Mouse (Mus musculus) liver, embryonic 12.5 days (tissue): ENCODE measurements at regions not wholly inside any gene's neighbourhood (a gene's known extent, or its start where the extent isn't known, plus 50 kb on each side); places are given as distances from the start of the nearest gene placed in this dataset.

Experiments used
- ATAC-seq: fragments of 200-750 bp; cut with Nextera tagmentation; 2 replicates; pipeline ENCODE4 v1.8.0; 2017; ENCODE audit warnings: moderate number of reproducible peaks, mild to moderate bottlenecking, moderate library complexity
- H3K27ac ChIP-seq: fragments of 300-500 bp; sonication (generic); 2 replicates; pipeline ENCODE4 v1.5.1; 2016; ENCODE audit warnings: mild to moderate bottlenecking
- H3K27me3 ChIP-seq: fragments of 300-500 bp; sonication (generic); replicated peaks from 2 replicates; pipeline ENCODE4 v1.6.1; 2016; ENCODE audit warnings: mild to moderate bottlenecking, moderate library complexity
- H3K36me3 ChIP-seq: fragments of 300-500 bp; sonication (generic); 2 replicates; pipeline ENCODE4 v1.6.1; 2016; ENCODE audit warnings: mild to moderate bottlenecking, moderate library complexity
- H3K4me1 ChIP-seq: fragments of 300-500 bp; sonication (generic); 2 replicates; pipeline ENCODE4 v1.6.1; 2016
- H3K4me2 ChIP-seq: fragments of 300-500 bp; sonication (generic); 2 replicates; pipeline ENCODE4 v1.6.1; 2016; ENCODE audit warnings: mild to moderate bottlenecking, moderate library complexity
- H3K4me3 ChIP-seq: fragments of 300-500 bp; sonication (generic); 2 replicates; pipeline ENCODE4 v1.5.1; 2016; ENCODE audit warnings: mild to moderate bottlenecking, moderate library complexity
- H3K9ac ChIP-seq: fragments of 300-500 bp; sonication (generic); 2 replicates; pipeline ENCODE4 v1.6.1; 2016; ENCODE audit warnings: mild to moderate bottlenecking, moderate library complexity
- H3K9me3 ChIP-seq: fragments of 300-500 bp; sonication (generic); replicated peaks from 2 replicates; pipeline ENCODE4 v1.6.1; 2016; ENCODE audit warnings: mild to moderate bottlenecking, moderate library complexity
- WGBS: fragments of 180-500 bp; shearing (Covaris S2); methylation state at CpG from one replicate; pipeline ENCODE4 v1.1.7; 2016; ENCODE audit not compliant: insufficient replicate concordance; 5-methylcytosine and 5-hydroxymethylcytosine counted together

DNA sequence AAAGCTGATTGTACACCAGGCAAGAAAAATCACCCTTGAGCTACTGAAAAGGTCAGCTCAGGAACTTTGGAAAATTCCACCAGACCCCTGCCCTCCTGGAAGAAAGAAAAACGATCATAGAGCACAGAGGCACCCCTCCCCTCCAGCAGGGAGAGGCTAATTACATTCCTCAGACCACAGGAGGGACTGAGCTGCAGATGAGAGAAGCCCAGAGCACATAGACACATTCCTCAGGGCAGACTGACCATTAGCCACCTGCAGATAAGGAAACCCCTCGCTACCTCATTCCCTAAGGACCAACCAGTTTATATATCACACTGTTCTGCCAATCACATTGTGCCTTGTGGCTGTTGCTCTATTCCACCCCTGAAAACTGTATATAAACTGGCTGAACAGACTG, 230.3 kb downstream of the Parp8 start:
- H3K27me3 ChIP-seq = no peaks in the 10 kb centered on the region
- H3K4me3 ChIP-seq = no peak overlapping the region
- H3K36me3 ChIP-seq = no peaks in the 10 kb centered on the region
- no peaks in the 10 kb centered on the region for H3K4me1 ChIP-seq
- WGBS = 29% methylated on average over 2 of the region's 2 CpGs
- no peak overlapping the region for H3K4me2 ChIP-seq
- no peak for ATAC-seq
- H3K9ac ChIP-seq = no peak overlapping the region
- no peak overlapping the region for H3K27ac ChIP-seq
- no peaks in the 10 kb centered on the region for H3K9me3 ChIP-seq

DNA sequence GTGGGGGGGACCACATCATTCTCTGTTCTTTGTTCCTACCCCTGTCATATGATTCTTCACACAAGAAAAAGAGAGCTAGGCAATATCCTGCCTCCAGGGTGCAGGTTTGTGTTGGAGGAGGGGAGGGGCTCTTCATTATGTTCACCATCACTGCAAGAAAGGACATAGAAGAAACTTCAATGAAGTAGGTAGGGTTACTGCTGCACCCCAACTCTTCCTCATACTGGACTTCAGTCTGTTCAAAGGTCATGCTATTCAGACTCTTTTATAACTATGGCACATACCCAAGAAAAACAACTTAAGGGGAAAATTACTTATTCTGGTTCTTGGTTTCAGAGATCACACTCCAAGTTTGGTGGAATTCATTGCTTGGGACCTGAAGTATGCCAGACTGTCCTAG, 243.7 kb downstream of the Parp8 start:
- H3K4me3 ChIP-seq = no peak overlapping the region
- no peak overlapping the region for H3K9ac ChIP-seq
- H3K4me2 ChIP-seq = no peak overlapping the region
- H3K27me3 ChIP-seq = no peaks in the 10 kb centered on the region
- H3K4me1 ChIP-seq = no peaks in the 10 kb centered on the region
- no peaks in the 10 kb centered on the region for H3K36me3 ChIP-seq
- ATAC-seq = no peak
- H3K9me3 ChIP-seq = no peaks in the 10 kb centered on the region
- H3K27ac ChIP-seq = no peak overlapping the region

- no peak for ATAC-seq
- Histone ChIP-seq H3K4me2 (no peak overlapping the region), H3K9me3 (no peaks in the 10 kb centered on the region), H3K4me1 (no peaks in the 10 kb centered on the region), H3K9ac (no peak overlapping the region), H3K27ac (no peak overlapping the region), H3K27me3 (no peaks in the 10 kb centered on the region), H3K4me3 (no peak overlapping the region), H3K36me3 (no peaks in the 10 kb centered on the region)
- WGBS = 70% methylated on average over 3 of the region's 3 CpGs
Observed at GRCm38 (mm10) chr13:116765491-116765890, 259.8 kb downstream of the Parp8 start.

DNA sequence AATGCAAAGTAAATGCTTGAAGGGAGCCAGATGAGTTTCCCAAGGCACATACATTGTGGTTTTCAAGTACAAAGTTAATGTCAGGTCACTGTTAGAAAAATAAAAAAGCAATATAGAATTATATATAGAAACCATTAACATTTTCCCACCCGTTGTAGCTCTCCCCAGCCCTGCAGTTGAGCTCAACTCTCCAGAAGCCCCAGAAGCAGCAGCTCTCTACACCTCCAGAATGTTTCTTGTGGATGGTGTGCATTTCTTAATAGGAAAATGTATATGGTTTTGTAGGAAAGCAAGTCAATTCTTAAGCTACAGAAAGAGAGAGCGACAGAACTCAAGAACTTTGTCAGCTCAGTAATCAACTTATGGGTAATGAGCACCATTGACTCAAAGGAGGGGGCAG, 265.4 kb downstream of the Parp8 start:
- Histone ChIP-seq H3K36me3 (no peaks in the 10 kb centered on the region), H3K27me3 (no peaks in the 10 kb centered on the region), H3K9me3 (no peaks in the 10 kb centered on the region), H3K4me2 (no peak overlapping the region), H3K9ac (no peak overlapping the region), H3K27ac (no peak overlapping the region), H3K4me3 (no peak overlapping the region), H3K4me1 (no peaks in the 10 kb centered on the region)
- WGBS = 72% methylated on average over 2 of the region's 2 CpGs
- no peak for ATAC-seq

DNA sequence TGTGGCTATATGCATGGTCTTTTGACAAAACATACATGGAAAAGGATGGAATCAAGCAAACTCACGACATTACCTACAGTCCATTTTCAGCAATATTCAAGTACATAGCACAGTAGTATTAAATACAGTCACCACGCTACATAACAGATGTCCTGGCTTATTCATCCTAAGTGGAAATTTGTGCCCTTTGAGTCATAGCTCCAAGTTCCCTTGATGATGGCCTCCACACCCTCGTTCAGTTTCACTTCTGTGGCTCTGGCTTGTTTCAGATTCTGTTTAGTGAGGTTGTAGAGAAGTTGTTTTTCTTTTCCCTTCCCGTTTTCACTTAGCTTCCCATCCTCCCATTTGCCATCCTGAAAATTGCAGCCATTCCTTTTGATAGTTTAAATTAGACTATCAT, 284.5 kb downstream of the Parp8 start:
- H3K27ac ChIP-seq = no peak overlapping the region
- H3K36me3 ChIP-seq = no peaks in the 10 kb centered on the region
- ATAC-seq = no peak
- no peaks in the 10 kb centered on the region for H3K9me3 ChIP-seq
- WGBS = 50% methylated on average over 4 of the region's 4 CpGs
- no peaks in the 10 kb centered on the region for H3K27me3 ChIP-seq
- H3K4me1 ChIP-seq = no peaks in the 10 kb centered on the region
- H3K4me3 ChIP-seq = no peak overlapping the region
- H3K9ac ChIP-seq = no peak overlapping the region
- H3K4me2 ChIP-seq = no peak overlapping the region

DNA sequence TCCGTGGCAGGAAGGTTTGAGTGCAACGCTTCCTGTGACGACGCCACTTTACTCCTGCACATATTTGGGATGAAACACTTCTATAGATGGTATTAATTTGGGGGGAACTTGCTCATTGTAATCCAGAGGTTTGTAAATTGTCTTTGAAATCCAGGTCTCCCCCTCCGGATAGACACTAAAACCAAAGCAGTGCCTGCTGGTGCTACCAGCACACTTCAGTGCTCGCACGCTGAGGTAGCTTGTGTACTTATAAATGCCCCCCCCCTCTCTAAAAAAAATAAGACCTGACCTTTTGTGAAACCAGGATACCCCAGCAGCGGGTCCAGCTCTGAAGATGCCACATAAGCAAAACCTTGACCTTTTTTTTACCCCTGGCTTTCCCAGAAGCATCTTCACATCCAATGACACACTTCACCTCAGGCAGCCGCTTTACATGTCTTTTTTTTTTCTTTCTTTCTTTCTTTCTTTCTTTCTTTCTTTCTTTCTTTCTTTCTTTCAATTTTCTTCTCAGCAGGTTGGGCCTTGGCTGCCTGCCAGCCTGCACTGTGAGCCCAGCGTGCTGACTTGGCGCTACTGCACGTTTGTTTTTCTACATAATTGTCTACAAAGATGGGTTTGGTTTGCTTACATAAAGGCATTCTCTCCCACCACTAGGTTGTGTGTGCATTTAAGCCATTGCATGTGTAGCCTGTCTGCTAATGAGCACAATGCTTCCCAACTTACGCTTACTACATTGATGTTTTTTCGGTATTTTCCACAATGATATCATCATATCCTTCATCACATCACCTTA, 301.8 kb downstream of the Parp8 start:
- Histone ChIP-seq H3K36me3 (no peaks in the 10 kb centered on the region), H3K4me3 (no peak overlapping the region), H3K9me3 (no peaks in the 10 kb centered on the region), H3K27me3 (no peaks in the 10 kb centered on the region), H3K4me2 (no peak overlapping the region), H3K9ac (no peak overlapping the region), H3K4me1 (no peaks in the 10 kb centered on the region), H3K27ac (no peak overlapping the region)
- 75% methylated on average over 14 of the region's 14 CpGs for WGBS
- ATAC-seq = no peak

DNA sequence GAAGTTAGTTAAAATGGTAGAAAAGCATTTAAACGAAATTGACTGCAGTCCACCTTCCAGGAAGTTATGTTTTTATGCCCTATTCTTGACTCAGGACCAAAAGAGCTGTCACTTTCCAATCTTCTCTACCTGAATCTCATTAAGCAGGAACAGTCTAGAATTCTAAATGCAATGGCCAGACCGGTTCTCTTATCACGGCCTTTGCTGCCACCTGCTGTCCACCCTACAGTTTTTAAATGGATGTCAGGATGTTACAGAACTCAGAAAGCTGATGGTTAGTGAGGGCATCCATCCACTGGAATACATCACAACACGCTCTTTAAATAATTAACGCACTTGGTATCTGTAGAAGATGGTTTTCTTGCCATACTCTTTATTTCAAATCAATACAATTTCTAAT, 310.5 kb downstream of the Parp8 start:
- Histone ChIP-seq H3K9me3 (no peaks in the 10 kb centered on the region), H3K9ac (no peak overlapping the region), H3K4me3 (no peak overlapping the region), H3K36me3 (no peaks in the 10 kb centered on the region), H3K27me3 (peaks cover 24% of the 10 kb centered on the region), H3K27ac (no peak overlapping the region), H3K4me1 (no peaks in the 10 kb centered on the region), H3K4me2 (no peak overlapping the region)
- ATAC-seq = no peak
- WGBS = 17% methylated on average over 5 of the region's 5 CpGs

GRCm38 (mm10) chr13:116711866-116712593, 313.3 kb downstream of the Parp8 start:
- under 1% methylated on average over 24 of the region's 24 CpGs for WGBS
- Histone ChIP-seq H3K27me3 (peaks cover 52% of the 10 kb centered on the region), H3K4me1 (no peaks in the 10 kb centered on the region), H3K9ac (no peak overlapping the region), H3K9me3 (no peaks in the 10 kb centered on the region), H3K4me2 (peak overlapping the region; percentile 61), H3K36me3 (no peaks in the 10 kb centered on the region), H3K27ac (no peak overlapping the region), H3K4me3 (peak overlapping the region; percentile 33)
- ATAC-seq = peak; percentile 44; the same call in 1 of the 2 replicates

GRCm38 (mm10) chr13:116711148-116711865, 314.0 kb downstream of the Parp8 start:
- no peaks in the 10 kb centered on the region for H3K36me3 ChIP-seq
- H3K9me3 ChIP-seq = no peaks in the 10 kb centered on the region
- H3K9ac ChIP-seq = no peak overlapping the region
- H3K4me2 ChIP-seq = peak overlapping the region; percentile 61
- WGBS = 2% methylated on average over 22 of the region's 22 CpGs
- peak; percentile 51; the same call in 1 of the 2 replicates for ATAC-seq
- H3K4me1 ChIP-seq = no peaks in the 10 kb centered on the region
- H3K27ac ChIP-seq = no peak overlapping the region
- H3K27me3 ChIP-seq = peaks cover 59% of the 10 kb centered on the region
- peak overlapping the region; percentile 33; the same call in 1 of the 2 replicates for H3K4me3 ChIP-seq

DNA sequence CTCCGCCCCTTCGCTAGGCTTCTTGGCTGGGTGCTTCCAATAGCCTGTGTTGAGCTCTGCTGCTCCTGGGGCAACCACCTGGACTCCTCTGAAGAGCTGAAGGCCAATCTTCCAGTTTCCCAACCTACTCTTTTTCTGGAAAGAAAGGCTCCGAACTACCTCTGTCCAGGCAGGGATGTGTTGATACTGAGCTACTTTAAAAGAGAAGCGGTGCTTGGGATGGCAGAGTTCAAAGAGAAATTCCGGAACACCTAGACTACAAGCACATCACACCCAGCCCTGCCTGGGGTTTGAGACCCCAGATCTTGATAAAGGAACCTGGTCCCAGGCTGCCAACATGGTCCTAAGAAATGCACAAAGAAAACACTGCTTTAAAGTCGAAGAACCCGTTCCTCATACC, 315.7 kb downstream of the Parp8 start:
- Histone ChIP-seq H3K9me3 (no peaks in the 10 kb centered on the region), H3K27ac (no peak overlapping the region), H3K36me3 (no peaks in the 10 kb centered on the region), H3K4me2 (no peak overlapping the region), H3K4me3 (no peak overlapping the region), H3K27me3 (peaks cover 76% of the 10 kb centered on the region), H3K9ac (no peak overlapping the region), H3K4me1 (no peaks in the 10 kb centered on the region)
- ATAC-seq = no peak
- 12% methylated on average over 7 of the region's 7 CpGs for WGBS

- ATAC-seq = no peak
- Histone ChIP-seq H3K27ac (no peak overlapping the region), H3K9me3 (no peaks in the 10 kb centered on the region), H3K27me3 (peaks cover 82% of the 10 kb centered on the region), H3K9ac (no peak overlapping the region), H3K4me3 (no peak overlapping the region), H3K36me3 (no peaks in the 10 kb centered on the region), H3K4me1 (no peaks in the 10 kb centered on the region), H3K4me2 (0 out of 2 replicates have a peak overlapping the region, but pooled peaks have one; percentile 3)
- WGBS = 2% methylated on average over 16 of the region's 16 CpGs
Observed at GRCm38 (mm10) chr13:116708846-116709245, 316.5 kb downstream of the Parp8 start.

DNA sequence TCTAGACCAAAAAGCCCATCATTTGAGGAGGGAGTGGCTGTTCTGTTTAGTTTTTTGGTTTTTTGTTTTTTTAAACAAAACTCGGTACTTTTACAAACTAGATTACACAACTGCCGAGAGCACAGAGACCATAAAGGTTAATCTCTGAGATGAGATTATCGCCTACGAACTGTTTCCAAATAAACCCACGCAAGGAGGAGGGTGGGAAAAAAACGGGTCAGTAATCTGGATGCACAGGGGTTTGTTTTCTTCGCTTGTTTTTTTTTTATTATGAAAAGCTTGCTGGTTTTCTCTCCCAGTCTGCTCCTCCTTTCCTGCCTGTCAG, 316.9 kb downstream of the Parp8 start:
- Histone ChIP-seq H3K4me1 (no peaks in the 10 kb centered on the region), H3K27ac (no peak overlapping the region), H3K9ac (no peak overlapping the region), H3K4me2 (no peak overlapping the region; the same call in 1 of the 2 replicates), H3K4me3 (no peak overlapping the region), H3K27me3 (peaks cover 82% of the 10 kb centered on the region), H3K36me3 (no peaks in the 10 kb centered on the region), H3K9me3 (no peaks in the 10 kb centered on the region)
- ATAC-seq = no peak
- WGBS = 2% methylated on average over 7 of the region's 7 CpGs
